Mouse (Mus musculus) kidney, adult 8-10 months (tissue): Measurements from ENCODE around the gene Ksr2.
A peak's percentile ranks its signal among the peaks of the same experiment; 100 is the strongest.
"Not testable (repeated sequence)": the region's sequence is repeated elsewhere in the genome, so short reads cannot be mapped to it uniquely, and the experiment has no call there.

Source experiments
- DNase-seq, 2 experiments: peaks; one replicate each; pipeline ENCODE4 v3.0.0; 2022

The Ksr2 gene

DNA sequence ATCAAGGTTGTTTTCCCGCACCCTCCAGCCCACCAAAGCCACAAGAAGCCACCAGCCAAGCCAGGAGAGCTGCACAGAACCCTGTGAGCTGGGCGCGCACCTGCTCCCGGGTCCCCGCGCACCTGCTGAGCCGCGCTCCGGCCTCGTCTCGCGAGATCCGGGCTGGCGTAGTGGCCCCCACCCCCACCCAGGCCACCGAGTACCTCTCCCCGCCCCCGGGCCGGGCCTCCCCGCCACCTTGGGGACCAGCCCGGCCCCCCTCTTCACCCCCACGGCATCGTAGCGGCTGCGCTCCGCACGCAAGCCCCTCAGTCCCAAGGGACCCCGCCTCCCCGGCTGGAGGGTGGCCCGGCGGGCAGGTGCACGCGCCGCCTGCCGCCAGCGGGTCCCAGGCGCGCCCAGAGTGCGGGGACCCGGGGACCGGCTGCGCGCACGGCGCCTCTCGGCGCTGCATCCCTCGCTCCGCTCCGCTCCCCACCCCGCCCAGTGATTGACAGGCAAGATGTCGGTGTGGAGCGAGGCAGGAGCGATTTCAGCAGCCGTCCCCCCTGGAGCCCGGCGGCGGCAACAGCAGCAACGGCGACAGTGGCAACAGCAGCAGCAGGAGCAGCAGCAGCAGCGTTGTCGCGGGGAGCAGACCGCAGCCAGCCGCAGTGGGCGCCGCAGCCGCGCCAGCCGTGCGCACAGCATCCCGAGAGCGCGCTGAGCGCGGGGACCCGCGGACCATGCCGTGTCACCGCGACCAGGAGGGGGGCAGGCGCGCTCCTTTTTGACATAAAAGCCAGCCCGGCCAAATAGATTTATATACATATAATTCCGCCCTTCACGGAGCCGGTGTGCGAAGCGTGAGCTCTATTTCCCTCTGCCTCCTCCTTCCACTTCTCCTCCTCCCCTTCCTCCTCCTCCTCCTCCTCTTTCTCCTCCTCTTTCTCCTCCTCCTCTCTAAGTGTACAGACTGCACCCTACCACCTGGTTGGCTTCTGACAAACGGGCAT lies at the start of gene Ksr2:
TSS of gene Ksr2 (plus strand) at position 494 of the 995 bp plus-strand sequence.
- DNase-seq = peak; percentile 28 to 52

DNA sequence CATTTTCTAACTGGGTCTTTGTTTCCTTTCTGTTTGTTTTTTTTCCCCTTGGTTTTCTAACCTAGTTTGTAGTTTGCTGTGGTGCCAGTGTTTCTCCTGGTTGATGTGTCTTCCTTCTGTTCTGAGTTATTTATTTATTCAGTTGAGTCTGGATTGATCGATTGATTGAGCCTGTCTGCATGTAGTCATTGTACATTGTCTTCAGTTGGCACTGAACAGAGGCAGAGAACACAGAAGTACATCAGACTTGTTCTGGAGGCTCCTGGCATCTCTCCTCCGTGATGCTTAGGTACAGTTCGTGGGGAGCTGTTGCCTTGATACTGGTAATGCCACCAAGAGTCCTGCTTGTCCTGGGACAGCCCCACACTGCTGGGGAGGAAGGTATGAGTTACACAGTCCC lies 49.0 kb upstream of the Ksr2 start:
- DNase-seq = no peak

DNA sequence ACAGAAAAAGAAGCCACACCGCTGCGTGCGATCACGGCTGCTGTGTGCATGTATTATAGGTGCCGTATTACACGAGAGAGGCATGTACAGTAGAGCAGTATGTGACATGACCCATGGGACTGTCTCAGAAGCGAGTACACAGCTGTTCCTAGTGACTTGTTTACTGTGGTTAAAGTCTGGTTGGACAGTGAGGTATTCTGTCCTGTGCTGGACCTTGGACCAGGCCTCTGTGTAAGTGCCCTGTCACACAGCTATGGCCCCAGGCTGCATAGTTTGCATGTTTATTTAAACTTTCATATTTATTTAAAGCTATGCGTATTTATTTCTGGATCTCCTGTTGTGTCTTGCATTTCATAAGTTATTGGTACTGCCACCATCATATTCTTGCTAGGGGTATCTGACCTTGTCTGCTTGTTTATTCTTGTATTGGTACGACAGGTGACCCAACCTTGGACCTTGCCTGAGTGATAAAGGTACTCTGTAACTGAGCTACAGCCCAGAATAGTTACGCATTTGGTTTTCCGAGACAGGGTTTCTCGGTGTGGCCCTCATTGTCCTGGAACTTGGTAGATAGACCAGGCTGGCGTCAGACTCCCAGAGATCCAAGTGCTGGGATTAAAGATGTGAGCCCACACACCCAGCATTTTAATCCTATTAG lies 47.8 kb upstream of the Ksr2 start:
- DNase-seq = peak; percentile 52 to 66

DNA sequence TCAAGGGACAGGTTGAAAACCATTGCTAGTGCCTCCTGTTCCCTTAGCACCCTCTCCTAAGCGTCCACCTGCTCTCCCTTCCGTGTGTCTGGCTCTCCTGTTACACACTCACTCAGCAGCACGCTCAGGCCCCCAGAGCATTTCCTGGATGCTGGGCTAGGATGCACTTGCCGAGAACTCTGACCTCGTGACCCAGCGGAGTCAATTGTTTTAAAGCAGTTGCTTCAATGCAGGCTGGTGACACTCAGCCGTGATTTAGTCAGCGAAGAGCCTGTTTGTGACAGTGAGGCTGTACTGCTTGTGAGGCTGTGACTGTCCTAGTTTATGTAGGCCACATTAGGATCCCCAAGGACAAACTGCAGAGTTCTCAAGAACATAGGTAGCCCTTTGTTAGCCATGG lies 46.6 kb upstream of the Ksr2 start:
- no peak for DNase-seq

DNA sequence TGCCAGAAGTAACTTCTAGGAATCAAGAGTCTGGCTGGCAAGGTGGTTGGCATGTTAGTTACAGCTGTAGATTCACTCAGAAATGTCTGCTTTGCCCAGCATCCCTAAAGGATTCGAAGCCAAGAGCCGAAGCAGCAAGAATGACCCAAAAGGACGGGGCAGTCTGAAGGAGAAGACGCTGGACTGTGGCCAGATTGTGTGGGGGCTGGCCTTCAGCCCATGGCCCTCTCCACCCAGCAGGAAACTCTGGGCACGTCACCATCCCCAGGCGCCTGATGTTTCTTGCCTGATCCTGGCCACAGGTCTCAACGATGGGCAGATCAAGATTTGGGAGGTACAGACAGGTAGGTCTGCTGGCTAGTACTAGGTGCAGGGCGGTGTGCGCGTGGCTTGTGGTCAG lies 43.2 kb upstream of the Ksr2 start:
- DNase-seq = peak; percentile 67 to 69

DNA sequence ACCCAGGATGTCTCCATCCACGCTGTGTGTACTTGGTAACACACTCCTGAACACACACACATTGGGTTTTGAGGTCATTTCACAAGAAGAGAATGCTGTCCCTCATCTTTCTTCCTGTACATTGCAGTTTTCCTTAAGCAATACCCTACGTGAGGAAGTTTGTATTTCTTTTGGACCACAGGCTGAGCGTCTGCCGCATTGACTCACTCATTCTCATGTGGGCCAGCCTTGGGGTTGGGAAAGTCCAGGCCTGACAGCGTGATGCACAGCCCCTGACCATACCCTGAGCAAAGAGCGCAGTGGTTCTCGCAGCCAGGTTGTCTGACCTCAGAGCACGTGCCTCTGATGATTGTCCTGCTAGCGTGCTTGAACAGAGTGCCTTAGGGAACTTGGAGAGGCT lies 40.4 kb upstream of the Ksr2 start:
- no peak for DNase-seq

DNA sequence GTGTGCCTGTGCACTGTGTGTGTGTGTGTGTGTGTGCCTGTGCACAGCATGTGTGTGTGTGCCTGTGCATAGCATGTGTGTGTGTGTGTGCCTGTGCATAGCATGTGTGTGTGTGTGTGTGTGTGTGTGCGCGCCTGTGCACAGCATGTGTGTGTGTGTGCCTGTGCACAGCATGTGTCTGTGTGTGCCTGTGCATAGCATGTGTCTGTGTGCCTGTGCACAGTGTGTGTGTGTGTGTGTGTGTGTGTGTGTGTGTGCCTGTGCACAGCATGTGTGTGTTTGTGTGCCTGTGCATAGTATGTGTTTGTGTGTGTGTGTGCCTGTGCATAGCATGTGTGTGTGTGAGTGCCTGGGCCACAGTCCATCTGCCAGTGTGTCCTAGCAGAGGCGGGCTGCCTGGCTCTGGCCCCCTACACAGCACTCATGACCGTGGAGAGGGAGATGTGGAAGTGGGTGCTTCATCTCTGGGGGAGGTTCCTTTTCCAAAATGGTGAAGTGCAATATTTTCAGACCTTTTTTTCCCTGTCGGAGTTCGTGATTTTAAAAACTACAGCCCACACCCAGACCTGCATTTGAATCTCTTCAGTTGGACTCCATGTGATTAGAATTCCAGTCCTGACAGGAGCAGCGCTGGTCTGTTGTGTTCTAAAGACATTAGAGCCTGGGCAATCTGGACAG lies 39.3 kb upstream of the Ksr2 start:
- no peak for DNase-seq

DNA sequence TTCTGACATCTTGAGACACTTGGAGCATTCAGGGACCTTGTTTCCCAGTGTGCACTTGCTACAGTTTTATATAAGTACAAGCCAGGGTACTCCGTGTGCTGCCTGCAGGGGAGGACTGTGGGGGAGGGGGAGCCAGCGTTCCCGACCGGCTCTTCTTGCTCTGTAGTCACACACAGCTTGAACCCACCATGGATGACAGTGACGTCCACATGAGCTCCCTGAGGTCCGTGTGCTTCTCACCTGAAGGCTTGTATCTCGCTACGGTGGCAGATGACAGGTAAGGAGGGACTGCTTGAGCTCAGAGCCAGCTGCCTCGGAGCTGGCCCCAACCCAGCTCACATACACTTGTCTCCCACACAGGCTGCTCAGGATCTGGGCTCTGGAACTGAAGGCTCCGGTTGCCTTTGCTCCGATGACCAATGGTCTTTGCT lies 37.5 kb upstream of the Ksr2 start:
- DNase-seq = no peak

DNA sequence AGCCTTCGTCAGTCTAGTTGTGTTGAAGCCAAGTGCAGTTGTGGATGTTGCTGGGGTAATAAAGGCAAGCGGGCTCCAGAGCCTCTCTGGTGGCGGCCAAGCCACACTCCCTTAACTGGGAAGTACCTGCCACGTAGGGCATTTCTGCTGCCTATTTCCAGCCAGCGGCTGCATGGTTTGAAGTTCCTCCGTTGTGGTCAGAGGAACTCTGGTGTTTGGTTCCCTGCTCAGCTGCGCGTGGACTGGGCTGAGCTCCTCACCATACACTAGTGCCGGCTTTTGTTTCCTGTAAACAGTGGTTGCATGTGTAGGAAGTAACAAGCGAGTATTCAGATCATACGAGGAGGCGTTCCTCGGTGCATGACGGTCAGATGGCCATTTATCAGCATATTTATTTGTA lies 36.1 kb upstream of the Ksr2 start:
- not testable (repeated sequence) for DNase-seq

DNA sequence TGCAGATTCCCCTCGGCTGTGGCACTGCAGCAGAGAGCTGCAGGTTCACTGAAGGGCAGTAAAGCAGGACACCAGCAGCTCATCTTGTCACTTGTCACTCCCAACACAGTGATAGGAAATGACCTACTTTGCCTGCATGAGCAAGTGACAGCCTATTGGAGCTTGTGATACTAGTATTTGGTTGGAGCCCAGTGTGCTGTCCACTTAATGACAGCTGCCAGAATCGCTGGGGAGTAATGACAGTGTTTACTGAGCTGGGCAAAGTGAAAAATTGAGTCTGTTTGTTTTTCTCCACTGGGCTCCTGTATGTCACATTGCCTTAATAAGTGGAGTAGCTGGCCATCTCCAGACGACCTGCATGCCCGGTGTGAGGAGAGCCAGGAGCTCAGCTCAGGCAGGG lies 33.6 kb upstream of the Ksr2 start:
- DNase-seq = no peak

DNA sequence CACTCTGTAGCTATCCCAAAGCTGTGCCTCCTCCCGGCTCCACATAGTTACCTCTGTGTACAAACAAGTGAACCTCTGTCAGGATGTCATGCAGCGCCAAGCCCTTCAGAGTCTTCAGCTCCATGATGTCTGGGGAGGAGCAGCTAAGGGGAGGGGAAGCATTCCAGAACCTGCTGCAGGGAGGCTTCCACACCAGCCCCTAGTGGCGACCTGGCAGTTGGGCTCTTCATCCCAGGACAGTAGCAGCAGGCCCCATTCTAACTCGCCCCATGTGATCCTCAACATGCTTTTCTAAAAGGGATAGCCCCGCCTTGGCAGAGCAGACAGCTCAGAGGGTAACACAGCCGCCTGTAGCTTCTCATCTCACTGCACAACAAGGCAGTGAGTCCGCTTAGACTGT lies 32.0 kb upstream of the Ksr2 start:
- DNase-seq = no peak

DNA sequence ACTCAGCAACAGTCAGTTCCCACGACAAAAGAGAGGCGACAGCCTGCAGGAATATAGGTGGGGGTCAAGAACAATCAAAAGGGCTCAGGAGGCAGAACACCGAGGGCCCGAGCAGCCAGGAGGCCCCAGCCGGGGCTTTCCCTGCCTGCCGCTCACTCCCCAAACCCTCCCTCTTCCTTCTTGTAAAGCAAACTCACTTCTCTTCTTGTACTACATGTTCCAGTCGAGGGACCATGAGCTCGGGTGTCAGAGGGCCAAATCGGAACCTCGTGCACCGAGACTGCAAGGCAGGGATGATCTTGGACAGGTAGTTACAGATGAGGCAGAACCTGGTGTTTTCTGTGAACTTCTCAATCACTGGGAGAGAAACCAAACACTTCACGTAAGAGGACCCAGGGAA lies 30.6 kb upstream of the Ksr2 start:
- DNase-seq = no peak

DNA sequence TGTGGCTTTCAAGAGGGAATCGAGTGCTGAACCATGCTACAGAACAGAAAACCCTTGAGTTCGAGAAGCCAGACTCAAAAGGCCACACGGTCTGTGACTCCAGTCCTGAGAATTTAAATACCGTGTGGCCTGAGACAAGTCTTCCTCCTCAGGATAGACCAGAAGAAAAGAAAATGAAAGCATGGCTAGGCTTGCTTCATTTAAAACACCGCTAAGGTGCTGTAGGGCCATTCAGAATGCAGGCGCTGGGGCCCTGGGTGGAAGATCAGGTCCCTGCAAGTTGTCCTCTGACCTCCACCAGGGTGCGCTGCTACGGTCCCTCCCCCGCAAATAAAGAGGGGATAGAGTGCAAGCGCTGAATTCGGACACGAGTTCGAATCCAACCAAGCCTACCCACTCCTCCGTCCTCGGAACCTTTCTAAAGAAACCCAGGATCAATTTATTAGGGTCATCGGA lies 25.5 kb upstream of the Ksr2 start:
- peak; percentile 30 to 48 for DNase-seq

DNA sequence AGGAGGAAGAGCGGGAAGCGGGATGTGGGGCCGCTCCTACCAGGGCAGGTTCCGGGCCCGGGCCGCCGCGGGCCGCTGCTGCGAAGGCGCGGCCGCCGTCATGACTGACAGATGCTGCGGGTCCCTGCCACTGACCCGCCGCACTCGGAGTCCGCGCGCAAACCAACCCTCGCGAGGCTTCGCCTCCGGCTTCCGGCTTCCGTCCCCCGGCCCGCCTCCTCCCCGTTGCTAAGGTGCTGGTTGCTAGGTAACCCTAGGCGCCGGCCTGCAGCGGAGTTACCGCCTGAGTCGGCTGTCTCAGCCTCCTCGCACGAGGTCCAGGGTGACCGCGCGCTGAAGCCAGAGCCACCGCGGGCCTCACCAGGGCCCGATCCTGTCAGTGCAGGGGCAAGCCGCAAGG lies 24.9 kb upstream of the Ksr2 start, which contains the start of gene Rfc5:
TSS of gene Rfc5 (minus strand) at position 171 of the 400 bp plus-strand sequence.
- peak; percentile 95 for DNase-seq

DNA sequence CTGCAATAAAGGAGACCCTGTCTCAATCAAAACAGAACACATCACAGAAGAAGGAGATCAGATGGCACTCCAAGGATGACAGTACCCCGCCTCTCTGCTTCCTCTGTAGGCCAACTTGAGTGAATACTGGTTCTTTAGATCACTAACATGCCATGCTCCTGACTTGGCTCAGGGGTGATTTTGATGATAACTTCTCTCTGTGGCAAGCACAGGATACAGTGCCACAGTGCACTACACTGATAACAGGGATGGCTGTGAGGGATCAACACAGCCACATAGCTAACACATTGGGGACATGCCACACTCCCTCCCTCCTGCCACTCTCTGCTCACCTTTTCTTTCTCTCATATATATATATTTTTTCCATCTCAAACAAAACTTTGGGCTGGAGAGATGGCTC lies 22.9 kb upstream of the Ksr2 start:
- no peak for DNase-seq

DNA sequence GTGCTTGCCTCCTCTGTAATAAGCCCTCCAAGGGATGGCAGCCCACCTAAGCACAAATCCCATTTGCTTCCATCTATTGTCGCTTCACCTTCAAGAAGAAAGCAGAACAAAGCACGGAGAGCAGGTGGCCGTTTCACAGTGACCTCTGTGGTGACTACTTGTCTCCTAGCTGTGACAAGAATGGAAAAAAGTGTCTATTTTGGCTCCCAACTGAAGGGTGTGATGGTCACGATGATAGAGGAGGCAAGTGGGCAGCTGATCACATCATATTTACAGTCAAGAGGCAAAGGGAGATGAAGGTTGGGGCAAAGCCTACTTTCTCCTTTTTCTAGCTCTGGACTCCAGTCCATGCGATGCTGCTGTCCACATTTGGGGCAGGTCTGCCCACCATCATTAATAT lies 18.0 kb upstream of the Ksr2 start:
- no peak for DNase-seq

DNA sequence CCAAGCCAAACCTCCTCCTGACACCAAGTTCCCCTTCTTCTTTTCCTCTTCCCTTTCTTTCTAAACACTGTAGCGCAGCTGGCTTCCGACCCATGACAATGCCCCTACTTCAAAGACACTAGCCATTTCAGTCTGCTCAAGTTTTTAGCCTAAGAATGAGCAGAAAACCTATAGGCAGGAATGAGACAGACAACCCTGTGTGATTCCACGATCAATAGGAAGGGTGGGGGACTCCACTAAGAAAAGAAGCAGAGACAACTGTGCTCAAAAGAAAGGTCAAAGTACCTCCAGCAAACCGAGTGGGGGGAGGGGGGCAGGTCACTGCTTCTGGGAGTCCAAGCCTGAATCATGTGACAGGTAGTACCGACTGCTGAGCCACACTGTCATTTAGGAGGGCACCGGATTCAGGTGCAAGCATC lies 17.2 kb upstream of the Ksr2 start:
- DNase-seq = peak in 1 of 2 experiments; percentile 31

DNA sequence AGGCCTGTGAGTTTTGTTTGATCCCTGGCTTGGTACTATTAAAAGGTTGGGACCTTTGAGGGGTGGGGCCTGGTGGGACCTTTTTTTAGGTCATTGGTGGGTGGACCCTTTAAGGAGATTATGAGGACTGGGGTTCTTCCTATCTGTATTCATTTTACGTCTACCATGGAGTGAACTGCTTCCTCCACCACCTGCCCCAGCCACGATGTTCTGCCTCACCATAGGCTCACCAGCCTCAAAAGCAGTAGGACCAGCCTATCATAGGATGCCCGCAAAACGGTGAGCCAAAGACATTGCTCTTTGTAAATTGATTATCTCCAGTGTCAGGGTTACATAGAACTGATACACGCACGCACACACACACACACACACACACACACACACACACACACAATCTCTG lies 16.4 kb upstream of the Ksr2 start:
- DNase-seq = no peak

DNA sequence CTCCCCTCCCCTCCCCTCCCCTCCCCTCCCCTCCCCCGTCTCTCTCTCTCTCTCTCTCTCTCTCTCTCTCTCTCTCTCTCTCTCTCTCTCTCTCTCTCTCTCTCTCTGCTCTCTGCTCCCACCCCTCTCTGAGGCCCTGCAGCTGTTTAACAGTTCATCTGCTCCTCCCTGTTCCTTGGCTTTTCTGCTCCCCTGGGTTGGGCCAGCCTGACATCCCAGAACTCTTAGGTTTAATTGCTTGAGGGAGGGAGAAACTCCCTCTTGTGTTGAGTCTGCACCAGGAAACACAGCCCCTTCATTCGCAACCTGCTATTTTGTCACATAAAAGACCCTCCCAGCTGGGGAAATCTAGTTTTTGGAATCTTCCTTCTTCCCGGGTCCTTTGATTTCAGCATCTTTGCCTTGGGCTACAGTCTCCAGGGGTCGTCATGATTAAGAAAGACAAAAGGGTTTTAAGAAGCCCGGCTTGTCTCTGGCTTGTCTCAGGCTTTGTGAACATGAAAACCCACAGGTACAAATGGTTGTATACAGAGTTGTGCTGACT lies 15.7 kb upstream of the Ksr2 start:
- no peak for DNase-seq

DNA sequence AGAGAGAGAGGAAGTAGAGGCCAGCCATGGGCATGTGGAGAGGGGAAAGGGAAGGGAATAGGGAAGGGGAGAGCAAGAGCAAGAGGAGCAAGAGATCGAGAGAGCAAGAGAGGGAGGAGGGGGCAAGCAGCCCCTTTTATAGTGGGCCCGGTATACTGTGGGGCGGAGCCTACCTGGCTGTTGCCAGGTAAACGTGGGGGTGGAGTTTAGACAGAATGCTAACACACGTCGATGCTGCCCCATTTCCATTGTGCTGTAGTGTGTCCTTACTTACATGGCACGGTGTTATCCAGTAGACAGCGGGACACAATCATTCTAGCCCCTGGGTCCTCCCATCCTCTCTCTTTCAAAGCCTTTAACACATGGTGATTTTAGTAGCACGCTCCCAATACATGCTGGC lies 14.5 kb upstream of the Ksr2 start:
- DNase-seq = no peak

DNA sequence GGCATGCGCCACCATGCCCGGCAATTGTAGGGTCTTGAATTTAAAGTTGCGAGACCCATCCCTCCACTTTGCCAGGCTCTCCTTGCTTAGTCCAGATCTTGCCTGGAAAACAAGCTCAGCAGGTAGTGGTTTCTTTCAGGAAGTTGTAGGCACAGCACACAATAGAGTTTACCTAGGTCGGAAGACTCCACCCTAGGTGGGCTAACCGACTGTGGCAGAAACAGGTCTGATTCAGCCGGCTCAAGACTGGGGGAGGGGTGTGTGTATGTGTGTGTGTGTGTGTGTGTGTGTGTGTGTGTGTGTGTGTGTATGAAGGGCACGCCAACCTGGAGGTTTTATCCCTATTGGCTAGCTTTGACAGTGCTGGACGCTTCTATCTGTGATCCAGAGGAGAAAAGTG lies 10.2 kb upstream of the Ksr2 start:
- DNase-seq = no peak

DNA sequence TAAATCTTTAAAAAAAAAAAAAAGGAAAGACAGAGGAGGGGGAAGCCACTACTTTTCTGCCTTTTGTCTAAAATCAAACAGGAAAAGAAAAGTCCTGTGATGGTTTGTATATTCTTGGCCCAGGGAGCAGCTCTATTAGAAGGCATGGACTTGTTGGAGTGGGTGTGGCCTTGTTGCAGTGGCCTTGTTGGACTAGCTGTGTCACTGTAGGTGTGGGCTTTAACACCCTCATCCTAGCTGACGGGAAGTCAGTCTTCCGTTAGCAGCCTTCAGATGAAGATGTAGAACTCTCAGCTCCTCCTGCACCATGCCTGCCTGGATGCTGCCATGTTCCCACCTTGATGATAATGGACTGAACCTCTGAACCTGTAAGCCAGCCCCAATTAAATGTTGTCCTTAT lies 9.1 kb upstream of the Ksr2 start:
- DNase-seq = not testable (repeated sequence)

DNA sequence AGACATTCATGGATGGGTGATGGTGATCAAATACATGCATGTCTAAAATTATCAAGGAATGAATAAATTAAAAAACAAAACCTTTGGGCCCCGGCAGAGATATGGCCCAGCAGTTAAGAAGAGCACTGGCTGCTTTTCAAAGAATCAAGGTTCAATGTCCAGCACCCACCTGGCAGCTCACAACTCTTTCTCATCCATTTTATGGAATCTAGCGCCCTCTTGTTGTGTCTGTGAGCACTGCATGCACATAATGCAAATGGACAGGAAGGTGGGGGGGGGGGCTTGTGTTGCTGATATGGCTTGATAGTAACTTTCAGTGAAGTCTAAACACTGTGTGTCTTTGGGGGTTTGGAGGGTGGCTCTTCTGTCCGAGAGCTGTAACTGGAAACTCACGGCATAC lies 5.6 kb upstream of the Ksr2 start:
- peak; percentile 54 to 85 for DNase-seq
